Mouse (Mus musculus) lung, adult 2 months (tissue): ENCODE data around the gene Borcs6.

Source experiments
- CTCF ChIP-seq: fragments of 200-500 bp; IDR thresholded peaks from 2 replicates; pipeline ENCODE4 v1.5.1; 2011; ENCODE audit warnings: mild to moderate bottlenecking, low read length, control low read depth; ENCODE audit not compliant: insufficient read depth
- POLR2A ChIP-seq: fragments of 200-500 bp; IDR thresholded peaks from 2 replicates; pipeline ENCODE4 v1.6.1; 2011; ENCODE audit warnings: low read depth, mild to moderate bottlenecking, control low read depth, low read length, borderline replicate concordance; ENCODE audit errors: extremely low read depth

DNA sequence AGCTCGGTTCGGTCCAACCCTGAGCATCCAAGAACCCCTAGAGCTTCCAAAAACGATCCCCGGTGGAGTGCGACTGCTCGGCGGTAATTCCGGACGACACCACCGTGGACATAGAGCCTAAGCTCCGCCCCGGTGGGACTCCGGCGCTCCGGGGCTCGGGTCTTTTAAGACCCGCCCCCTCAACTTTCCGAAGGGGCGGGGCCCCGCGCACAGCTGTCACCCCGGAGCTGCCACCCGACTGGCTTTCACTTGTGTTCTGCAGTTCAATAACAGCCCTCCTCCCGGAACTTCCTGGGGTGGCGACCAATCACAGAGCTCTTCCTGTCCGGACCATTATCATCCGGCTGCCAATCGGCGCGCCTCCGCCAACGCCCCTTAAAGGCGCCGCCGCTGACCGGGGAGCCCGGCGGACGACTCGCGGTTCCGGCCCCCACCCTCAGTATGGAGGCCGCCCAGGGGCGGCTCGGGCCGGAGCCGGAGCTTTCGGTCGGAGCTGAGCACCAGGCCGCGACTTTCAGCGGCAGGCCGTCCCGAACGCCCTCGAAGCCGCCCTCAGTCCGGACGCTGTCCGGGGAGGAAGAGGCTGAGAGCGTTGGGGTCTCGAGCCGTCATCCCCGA, at the start of gene Borcs6:
- TF ChIP-seq CTCF: no peak
- peak; percentile 93; the same call in 1 of the 2 replicates for TF ChIP-seq POLR2A
